Mouse (Mus musculus) bone marrow macrophage, adult 2 months (primary cell): ENCODE data around the gene G6pc.

ENCODE experiments used
- CTCF ChIP-seq: IDR thresholded peaks from 2 replicates; pipeline ENCODE4 v1.5.1; 2012; ENCODE audit warnings: low read depth, mild to moderate bottlenecking, low read length, moderate library complexity
- POLR2A ChIP-seq: IDR thresholded peaks from 2 replicates; pipeline ENCODE4 v1.6.1; 2012; ENCODE audit warnings: mild to moderate bottlenecking, low read depth, low read length, borderline replicate concordance

- no peak for TF ChIP-seq CTCF
- TF ChIP-seq POLR2A = no peak
Measured at GRCm38 (mm10) chr11:101354438-101355010, 12.8 kb upstream of the G6pc start.
